Mouse (Mus musculus) stomach, embryonic 15.5 days (tissue): ENCODE results near the gene Samhd1. TPM values are rescaled to one million over a fixed set of nuclear protein-coding genes. Genes with fewer than 3 reads are reported as not detected.
A peak's percentile ranks its signal among the peaks of the same experiment; 100 is the strongest.

Experiments used
- ATAC-seq: fragments of 200-750 bp; cut with Nextera tagmentation; 2 replicates; pipeline ENCODE4 v1.8.0; 2017; ENCODE audit warnings: low read depth, moderate number of reproducible peaks, moderate TSS enrichment; ENCODE audit not compliant: insufficient read depth, low FRiP score
- H3K27ac ChIP-seq: fragments of 300-500 bp; sonication (generic); 2 replicates; pipeline ENCODE4 v1.5.1; 2015; ENCODE audit warnings: mild to moderate bottlenecking, inconsistent platforms
- H3K27me3 ChIP-seq: fragments of 300-500 bp; sonication (generic); replicated peaks from 2 replicates; pipeline ENCODE4 v1.6.1; 2015; ENCODE audit warnings: inconsistent platforms
- H3K36me3 ChIP-seq: fragments of 300-500 bp; sonication (generic); 2 replicates; pipeline ENCODE4 v1.6.1; 2015; ENCODE audit warnings: inconsistent platforms
- H3K4me1 ChIP-seq: fragments of 300-500 bp; sonication (generic); 2 replicates; pipeline ENCODE4 v1.6.1; 2015; ENCODE audit warnings: inconsistent platforms
- H3K4me2 ChIP-seq: fragments of 300-500 bp; sonication (generic); 2 replicates; pipeline ENCODE4 v1.6.1; 2015; ENCODE audit warnings: mild to moderate bottlenecking, inconsistent platforms
- H3K4me3 ChIP-seq: fragments of 300-500 bp; sonication (generic); replicated peaks from 2 replicates; pipeline ENCODE4 v1.5.1; 2015; ENCODE audit warnings: inconsistent platforms
- H3K9ac ChIP-seq: fragments of 300-500 bp; sonication (generic); 2 replicates; pipeline ENCODE4 v1.6.1; 2015; ENCODE audit warnings: inconsistent platforms
- H3K9me3 ChIP-seq: fragments of 300-500 bp; sonication (generic); 2 replicates; pipeline ENCODE4 v1.6.1; 2016; ENCODE audit warnings: inconsistent platforms
- WGBS: fragments of 180-500 bp; shearing (Covaris S2); methylation state at CpG from one replicate; pipeline ENCODE4 v1.1.7; 2015; 5-methylcytosine and 5-hydroxymethylcytosine counted together
- polyA plus RNA-seq: library from polyadenylated mRNA; unstranded; fragments of >200 nt; fragmentation: Nextera tagmentation; extraction: Ambion mirVana; gene quantifications from 2 replicates; pipeline ENCODE4 v1.2.1, GENCODE M21; 2015

Gene Samhd1
- polyA plus RNA-seq, 1 experiment from 2014 or later = 27.1 TPM

DNA sequence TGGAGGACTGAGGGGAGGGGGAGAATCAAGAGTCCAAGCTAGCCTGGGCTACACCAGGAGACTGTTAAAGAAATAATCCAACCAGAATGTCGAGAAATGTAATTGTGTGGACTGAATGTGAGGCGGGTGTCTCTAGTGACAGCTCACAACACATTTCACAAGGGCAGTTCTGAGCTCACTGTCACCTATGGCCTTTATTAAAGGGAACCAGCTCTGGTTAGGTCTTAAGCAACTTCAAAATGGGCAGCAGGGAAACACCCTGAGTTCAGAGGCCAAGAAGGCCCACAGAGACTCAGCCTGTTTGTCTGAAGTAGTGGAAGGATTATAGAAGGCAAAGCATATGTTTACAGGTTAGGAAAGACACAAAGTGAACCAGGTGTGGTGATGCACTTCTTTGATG, 18.2 kb upstream of the Samhd1 start:
- peaks cover 38% of the 10 kb centered on the region for H3K36me3 ChIP-seq

DNA sequence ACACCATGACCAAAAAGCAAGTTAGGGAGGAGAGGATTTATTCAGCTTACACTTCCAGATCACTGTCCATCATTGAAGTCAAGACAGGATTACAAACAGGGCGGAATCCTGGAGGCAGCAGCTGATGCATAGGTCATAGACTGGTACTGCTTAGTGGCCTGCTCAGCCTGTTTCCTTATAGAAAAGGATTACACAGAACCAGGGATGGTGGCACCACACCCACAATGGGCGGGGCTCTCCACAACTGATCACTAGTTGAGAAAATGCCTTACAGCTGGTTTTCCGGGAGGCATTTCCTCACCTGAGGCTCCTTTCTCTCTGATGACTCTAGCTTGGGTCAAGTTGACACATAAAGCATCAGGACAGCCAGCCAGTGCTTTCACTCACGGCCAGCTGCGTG, 13.4 kb upstream of the Samhd1 start:
- no peak overlapping the region for H3K9ac ChIP-seq
- no peaks in the 10 kb centered on the region for H3K4me1 ChIP-seq
- 91% methylated on average over 5 of the region's 5 CpGs for WGBS
- no peaks in the 10 kb centered on the region for H3K9me3 ChIP-seq
- no peak overlapping the region for H3K4me3 ChIP-seq
- no peak for ATAC-seq
- H3K36me3 ChIP-seq = peaks cover 34% of the 10 kb centered on the region
- H3K27ac ChIP-seq = no peak overlapping the region
- no peaks in the 10 kb centered on the region for H3K27me3 ChIP-seq
- H3K4me2 ChIP-seq = no peak overlapping the region

More for the DNA sequence above, 18.2 kb upstream of the Samhd1 start:
- Histone ChIP-seq H3K9me3 (no peaks in the 10 kb centered on the region), H3K4me3 (no peak overlapping the region), H3K27ac (no peak overlapping the region), H3K4me1 (no peaks in the 10 kb centered on the region), H3K27me3 (no peaks in the 10 kb centered on the region), H3K9ac (no peak overlapping the region), H3K4me2 (no peak overlapping the region)
- 73% methylated on average over 2 of the region's 2 CpGs for WGBS
- no peak for ATAC-seq

DNA sequence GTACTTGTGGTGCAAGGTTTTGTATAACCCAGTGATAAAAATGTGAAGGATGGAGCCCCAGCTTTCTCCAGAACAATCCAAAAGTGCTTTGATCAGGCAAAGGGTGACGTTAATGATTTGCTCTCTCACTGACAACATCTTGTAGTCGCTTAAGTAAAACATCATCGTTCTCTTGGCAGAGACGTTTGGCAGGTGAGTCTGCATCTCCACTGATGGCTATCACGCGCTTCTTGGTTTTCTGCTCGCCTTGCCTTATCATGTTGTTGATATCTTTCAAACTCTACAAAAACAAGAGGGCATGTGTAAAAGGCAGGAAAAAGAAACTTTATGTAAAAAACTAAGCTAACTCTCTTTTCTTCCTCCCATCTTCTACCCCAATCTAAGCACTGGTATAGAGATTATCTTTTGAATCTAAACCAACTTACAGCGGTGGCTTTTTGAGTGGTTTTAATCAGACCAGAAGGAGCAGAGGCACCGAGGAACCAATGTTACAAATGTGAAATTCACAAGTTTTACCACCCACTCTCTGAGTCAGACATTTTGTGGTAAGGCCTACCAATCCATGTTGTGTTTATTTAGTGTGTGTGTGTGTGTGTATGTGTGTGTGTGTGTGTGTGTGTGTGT, 12.4 kb upstream of the Samhd1 start:
- H3K27ac ChIP-seq = no peak overlapping the region
- H3K9ac ChIP-seq = no peak overlapping the region
- no peak for ATAC-seq
- 83% methylated on average over 9 of the region's 9 CpGs for WGBS
- H3K36me3 ChIP-seq = peaks cover 34% of the 10 kb centered on the region
- H3K9me3 ChIP-seq = no peaks in the 10 kb centered on the region
- no peak overlapping the region for H3K4me3 ChIP-seq
- no peak overlapping the region for H3K4me2 ChIP-seq
- no peaks in the 10 kb centered on the region for H3K4me1 ChIP-seq
- no peaks in the 10 kb centered on the region for H3K27me3 ChIP-seq

DNA sequence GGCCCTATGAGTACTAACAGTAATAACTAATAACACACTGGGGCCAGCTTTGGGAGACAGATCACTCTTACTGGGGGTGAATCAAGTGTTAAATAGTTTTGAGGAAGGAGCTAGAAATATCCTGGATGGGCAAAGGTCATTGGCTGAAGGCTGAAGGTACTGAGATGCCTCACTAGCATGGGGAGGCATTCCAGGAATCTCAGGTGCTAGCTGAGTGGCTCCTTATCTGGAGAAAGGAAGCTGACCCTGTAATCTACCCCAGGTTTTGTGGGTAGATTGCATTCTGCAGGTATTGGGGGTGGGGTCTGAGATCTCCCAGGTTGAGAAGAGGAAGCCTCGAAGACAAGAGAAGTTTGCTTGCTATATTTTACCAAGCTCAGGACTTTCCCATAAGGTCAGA, 10.1 kb upstream of the Samhd1 start:
- no peak overlapping the region for H3K27ac ChIP-seq
- H3K27me3 ChIP-seq = no peaks in the 10 kb centered on the region
- WGBS = 53% methylated on average over 1 of the region's 1 CpGs
- no peaks in the 10 kb centered on the region for H3K9me3 ChIP-seq
- no peak overlapping the region for H3K4me2 ChIP-seq
- no peak overlapping the region for H3K9ac ChIP-seq
- no peak overlapping the region for H3K4me3 ChIP-seq
- no peak for ATAC-seq
- no peaks in the 10 kb centered on the region for H3K4me1 ChIP-seq
- H3K36me3 ChIP-seq = peaks cover 21% of the 10 kb centered on the region

DNA sequence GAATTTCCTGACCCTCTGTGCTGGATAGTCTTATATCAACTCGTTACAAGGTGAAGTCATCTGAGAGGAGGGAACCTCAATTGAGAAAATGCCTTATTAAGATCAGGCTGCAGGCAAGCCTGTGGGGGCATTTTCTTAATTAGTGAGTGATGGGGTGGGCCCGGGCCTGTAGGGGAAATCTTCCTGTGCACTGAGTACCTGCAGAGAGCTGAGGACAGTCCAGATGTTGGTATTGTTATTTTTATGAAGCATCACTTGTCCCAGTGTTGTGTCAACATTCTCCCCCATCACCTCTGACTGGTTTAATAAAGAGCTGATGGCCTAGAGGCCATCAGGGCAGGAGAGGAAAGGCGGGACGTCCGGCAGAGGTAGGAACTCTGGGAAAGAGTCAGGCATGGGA, 9.1 kb upstream of the Samhd1 start:
- no peaks in the 10 kb centered on the region for H3K9me3 ChIP-seq
- no peak for ATAC-seq

DNA sequence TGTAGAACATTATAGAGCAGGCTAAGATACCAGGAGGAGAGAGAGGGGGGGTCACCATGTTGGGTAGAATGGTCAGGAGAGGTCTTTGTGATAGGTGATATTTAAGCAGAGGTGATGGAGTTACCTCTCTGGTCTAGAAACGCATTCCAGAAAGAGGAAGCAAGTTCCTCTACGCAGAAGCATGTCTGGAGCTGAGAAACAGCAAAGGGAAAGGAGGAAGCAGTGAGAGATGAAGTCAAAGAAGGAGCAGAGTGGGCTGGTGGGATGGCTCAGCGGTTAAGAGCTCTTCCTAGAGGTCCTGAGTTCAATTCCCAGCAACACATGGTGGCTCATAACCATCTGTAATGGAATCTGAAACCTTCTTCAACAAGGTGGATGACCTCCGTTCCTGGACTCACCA, 6.9 kb upstream of the Samhd1 start:
- Histone ChIP-seq H3K4me1 (no peaks in the 10 kb centered on the region), H3K9me3 (no peaks in the 10 kb centered on the region), H3K27me3 (no peaks in the 10 kb centered on the region), H3K4me2 (no peak overlapping the region), H3K27ac (no peak overlapping the region), H3K9ac (no peak overlapping the region), H3K36me3 (no peaks in the 10 kb centered on the region), H3K4me3 (no peak overlapping the region)
- no peak for ATAC-seq
- 84% methylated on average over 4 of the region's 4 CpGs for WGBS

More for the DNA sequence above, 9.1 kb upstream of the Samhd1 start:
- WGBS = 84% methylated on average over 5 of the region's 5 CpGs
- no peaks in the 10 kb centered on the region for H3K4me1 ChIP-seq
- peaks cover 14% of the 10 kb centered on the region; the same call in 1 of the 2 replicates for H3K36me3 ChIP-seq
- no peak overlapping the region for H3K4me3 ChIP-seq
- H3K9ac ChIP-seq = no peak overlapping the region
- H3K4me2 ChIP-seq = no peak overlapping the region
- H3K27me3 ChIP-seq = no peaks in the 10 kb centered on the region
- H3K27ac ChIP-seq = no peak overlapping the region

DNA sequence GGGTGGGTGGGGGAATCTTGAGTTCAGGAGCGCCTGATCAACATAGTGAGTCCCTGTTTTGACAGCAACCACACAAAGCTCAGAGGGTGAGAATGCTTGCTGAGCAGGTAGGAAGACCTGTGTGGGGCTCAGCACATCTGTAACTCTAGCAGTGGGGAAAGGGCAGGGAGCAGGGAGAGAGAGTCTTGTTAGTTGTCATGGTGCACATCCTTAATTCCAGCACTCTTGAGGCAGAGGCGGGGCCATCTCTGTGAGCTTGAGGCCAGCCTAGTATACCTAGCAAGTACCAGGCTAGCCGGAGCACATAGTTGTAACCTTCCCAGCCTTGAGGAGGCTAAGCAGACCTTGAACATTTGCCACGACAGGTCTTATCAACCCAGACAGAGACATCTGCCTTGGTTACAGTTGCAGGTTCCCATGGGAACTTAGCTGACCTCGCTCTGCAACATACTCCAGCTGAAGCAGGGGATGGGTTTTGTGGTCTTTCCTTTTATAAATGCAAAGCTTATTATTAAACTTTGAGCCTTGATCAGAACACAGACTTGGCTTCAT, 4.3 kb upstream of the Samhd1 start:
- 77% methylated on average over 5 of the region's 5 CpGs for WGBS
- Histone ChIP-seq H3K4me3 (no peak overlapping the region), H3K27ac (no peak overlapping the region), H3K9me3 (no peaks in the 10 kb centered on the region), H3K4me2 (no peak overlapping the region), H3K27me3 (no peaks in the 10 kb centered on the region), H3K36me3 (no peaks in the 10 kb centered on the region), H3K4me1 (peaks cover 3% of the 10 kb centered on the region; the same call in 1 of the 2 replicates), H3K9ac (no peak overlapping the region)
- ATAC-seq = no peak

DNA sequence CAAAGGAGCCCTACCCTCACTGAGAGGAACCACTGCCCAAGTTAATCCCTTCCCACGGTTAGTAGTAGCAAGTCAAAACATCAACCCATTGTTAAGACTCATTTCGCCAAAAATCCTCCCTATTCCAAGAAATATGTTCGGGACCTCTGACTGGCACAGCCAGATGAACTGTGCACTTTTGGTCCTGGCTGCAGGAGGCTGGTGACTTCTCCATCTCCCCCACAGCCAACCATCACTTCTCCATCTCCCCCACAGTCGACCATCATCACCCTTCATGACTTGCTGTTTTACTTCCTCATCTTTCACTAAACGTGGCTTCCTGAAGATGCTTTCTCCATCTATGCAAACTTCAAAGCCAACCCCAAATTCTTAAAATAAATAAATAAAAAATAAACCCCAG, 3.7 kb upstream of the Samhd1 start:
- Histone ChIP-seq H3K4me1 (peaks cover 5% of the 10 kb centered on the region), H3K27me3 (no peaks in the 10 kb centered on the region), H3K36me3 (no peaks in the 10 kb centered on the region), H3K9me3 (no peaks in the 10 kb centered on the region), H3K4me2 (no peak overlapping the region), H3K9ac (no peak overlapping the region), H3K4me3 (no peak overlapping the region), H3K27ac (no peak overlapping the region)
- ATAC-seq = no peak
- 76% methylated on average over 5 of the region's 5 CpGs for WGBS

DNA sequence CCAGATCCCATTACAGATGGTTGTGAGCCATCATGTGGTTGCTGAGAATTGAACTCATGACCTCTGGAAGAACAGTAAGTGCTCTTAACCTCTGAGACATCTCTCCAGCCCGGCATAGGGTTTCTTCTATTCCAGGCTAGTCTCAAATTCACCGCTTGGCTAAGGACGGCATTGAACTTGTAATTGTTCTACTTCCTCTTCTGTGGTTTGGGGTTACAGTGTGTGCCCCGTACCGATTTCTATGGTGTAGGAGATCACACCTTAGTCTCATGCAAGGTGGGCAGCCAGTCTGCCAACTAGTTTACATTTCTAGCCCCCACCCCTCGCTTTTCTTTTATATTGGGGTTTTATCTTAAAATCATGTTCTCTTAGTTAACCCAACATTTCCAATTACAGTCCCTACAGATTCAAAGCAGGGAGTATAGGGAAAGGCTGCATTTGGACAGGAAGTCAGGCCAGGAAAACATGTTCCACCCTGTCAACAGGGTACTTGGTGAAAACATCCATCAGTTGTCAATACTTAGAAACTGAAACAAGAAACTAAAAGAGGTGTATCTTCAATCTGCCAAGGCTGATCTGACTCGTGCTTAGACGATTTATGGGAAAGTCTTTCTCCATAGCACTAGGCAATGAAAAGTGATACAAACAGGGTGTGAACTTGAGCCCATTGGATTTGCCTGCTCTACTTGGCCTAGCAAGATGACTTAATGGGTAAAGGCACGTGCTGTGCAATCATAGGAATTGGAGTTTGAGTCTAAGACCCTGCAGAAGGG, 3.1 kb upstream of the Samhd1 start:
- H3K27me3 ChIP-seq = no peaks in the 10 kb centered on the region
- peaks cover 7% of the 10 kb centered on the region for H3K4me1 ChIP-seq
- no peaks in the 10 kb centered on the region for H3K9me3 ChIP-seq
- H3K9ac ChIP-seq = no peak overlapping the region
- no peak overlapping the region for H3K4me2 ChIP-seq
- WGBS = 78% methylated on average over 9 of the region's 9 CpGs
- no peak for ATAC-seq
- H3K27ac ChIP-seq = no peak overlapping the region
- no peak overlapping the region for H3K4me3 ChIP-seq
- no peaks in the 10 kb centered on the region for H3K36me3 ChIP-seq

DNA sequence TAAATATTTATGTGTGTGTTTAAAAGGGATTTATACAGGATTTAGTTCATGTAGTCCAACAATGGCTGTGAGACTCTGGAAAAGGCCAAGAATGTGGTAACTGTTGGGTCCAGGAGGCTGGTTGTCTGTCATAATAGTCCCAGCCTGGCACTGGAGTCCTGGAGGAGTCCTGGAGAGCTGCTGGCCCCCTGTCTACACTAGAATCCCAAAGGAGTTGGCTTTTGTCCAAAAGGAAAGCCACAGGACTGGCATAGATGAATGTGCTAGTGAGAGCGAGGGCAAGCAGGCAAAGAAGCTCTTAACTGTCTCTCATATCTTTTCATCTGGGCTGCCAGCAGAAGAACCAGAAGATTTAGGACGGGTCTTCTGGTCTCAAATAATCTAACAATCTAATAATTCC, 1.6 kb upstream of the Samhd1 start:
- no peaks in the 10 kb centered on the region for H3K27me3 ChIP-seq
- H3K4me1 ChIP-seq = peaks cover 7% of the 10 kb centered on the region
- H3K27ac ChIP-seq = peak overlapping the region; percentile 66
- no peaks in the 10 kb centered on the region for H3K36me3 ChIP-seq
- 45% methylated on average over 2 of the region's 2 CpGs for WGBS
- no peak overlapping the region for H3K4me3 ChIP-seq
- H3K4me2 ChIP-seq = no peak overlapping the region
- H3K9ac ChIP-seq = no peak overlapping the region
- no peaks in the 10 kb centered on the region for H3K9me3 ChIP-seq
- ATAC-seq = no peak

DNA sequence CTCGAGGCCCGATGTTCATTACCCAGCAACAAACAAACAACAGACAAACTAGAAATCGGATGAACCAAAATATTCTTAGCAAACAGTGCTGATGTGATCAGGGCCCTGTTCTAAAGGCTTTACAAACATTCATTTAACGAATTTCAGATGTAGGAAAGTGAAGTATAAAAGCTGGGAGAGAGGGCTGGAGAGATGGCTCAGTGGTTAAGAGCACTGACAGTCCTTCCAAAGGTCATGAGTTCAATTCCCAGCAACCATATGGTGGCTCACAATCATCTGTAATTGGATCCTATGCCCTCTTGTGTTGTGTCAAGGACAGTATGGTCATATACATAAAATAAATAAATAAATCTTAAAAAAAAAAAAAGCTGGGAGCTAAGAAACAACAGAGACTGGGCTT, 1.1 kb upstream of the Samhd1 start:
- Histone ChIP-seq H3K4me3 (no peak overlapping the region), H3K9ac (no peak overlapping the region), H3K9me3 (no peaks in the 10 kb centered on the region), H3K27me3 (no peaks in the 10 kb centered on the region), H3K4me2 (no peak overlapping the region), H3K36me3 (no peaks in the 10 kb centered on the region), H3K27ac (no peak overlapping the region; the same call in 1 of the 2 replicates), H3K4me1 (peaks cover 7% of the 10 kb centered on the region)
- WGBS = 76% methylated on average over 4 of the region's 4 CpGs
- ATAC-seq = no peak

DNA sequence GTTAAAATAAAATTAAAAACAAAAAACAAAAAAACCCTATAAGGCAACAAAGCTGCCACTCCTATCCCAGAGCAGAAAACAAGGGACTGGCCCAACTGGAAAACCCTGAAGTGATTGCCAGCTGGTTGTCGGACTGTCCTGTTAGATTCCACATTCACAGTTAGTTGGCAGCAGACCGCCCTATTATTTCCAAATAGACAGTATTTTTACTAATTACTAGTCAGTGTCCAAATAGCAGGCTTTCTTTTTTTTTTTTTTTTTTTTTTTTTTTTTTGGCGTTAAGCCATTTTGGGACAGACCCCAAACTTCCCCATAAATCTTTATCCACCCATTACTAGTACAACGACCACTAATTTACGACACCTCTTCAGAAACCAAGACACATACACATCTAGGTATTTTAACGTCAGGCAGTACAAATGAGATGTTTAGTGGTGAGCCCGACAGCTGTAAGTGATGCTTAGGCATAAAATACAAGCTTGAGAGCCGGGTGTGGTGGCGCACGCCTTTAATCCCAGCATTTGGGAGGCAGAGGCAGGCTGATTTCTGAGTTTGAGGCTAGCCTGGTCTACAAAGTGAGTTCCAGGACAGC, 560 bp upstream of the Samhd1 start:
- Histone ChIP-seq H3K9me3 (no peaks in the 10 kb centered on the region), H3K36me3 (no peaks in the 10 kb centered on the region), H3K27me3 (no peaks in the 10 kb centered on the region), H3K9ac (no peak overlapping the region), H3K4me3 (peak overlapping the region; percentile 76), H3K4me1 (peaks cover 7% of the 10 kb centered on the region), H3K27ac (peak overlapping the region; percentile 80), H3K4me2 (peak overlapping the region; percentile 88)
- ATAC-seq = no peak
- WGBS = 79% methylated on average over 10 of the region's 10 CpGs
